Mouse (Mus musculus) thymus, postnatal 25 days (tissue): ENCODE measurements around the gene Zbtb46.
A peak's percentile ranks its signal among the peaks of the same experiment; 100 is the strongest.

Experiments used
- DNase-seq: peaks from one replicate; pipeline ENCODE4 v3.0.0; 2022

The Zbtb46 gene

DNA sequence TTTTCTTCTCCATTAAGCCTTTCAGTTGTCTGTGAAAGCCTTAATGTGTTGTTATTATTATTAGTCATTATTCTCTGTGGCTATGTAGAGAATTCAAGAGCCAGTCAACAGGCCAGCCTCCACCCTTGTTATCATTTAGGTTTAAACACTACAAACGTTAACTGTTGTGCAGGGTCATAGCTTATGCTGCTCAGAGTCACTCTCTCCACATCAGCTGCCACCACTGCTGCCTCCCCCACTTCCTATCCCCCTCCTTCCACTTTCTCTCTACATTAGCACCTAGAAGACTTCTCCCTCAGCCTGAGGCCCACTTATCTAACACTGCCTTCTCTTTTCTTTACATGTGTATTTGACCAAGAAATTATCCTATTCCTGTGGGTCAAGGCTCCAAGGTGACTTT is 57.7 kb downstream of the Zbtb46 start:
- DNase-seq, result no peak

DNA sequence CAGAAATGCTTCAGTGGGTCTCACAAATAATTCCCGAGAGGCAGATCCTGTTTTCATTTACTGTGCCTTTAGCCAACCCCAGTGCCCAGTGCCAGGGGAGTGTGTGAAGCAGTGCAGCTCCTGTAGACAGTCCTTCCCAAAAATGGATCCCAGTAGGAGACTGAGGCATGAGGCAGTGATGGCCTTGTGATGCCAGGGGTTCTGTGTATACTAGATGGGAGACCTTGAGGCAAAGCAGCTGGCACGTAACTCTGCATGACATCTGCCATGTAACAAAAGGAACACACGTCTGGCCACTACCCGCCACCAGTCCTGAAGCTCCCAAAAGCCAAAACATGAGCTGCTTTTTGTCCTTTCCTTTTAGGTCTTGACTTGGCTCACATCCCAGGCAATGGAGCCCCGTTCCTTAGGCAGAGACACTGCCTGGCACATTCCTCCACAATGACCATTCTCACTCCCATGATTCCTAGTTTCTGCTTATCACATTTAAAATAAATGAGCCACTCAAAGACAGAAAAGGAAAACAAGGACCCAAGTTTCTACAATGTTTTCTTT is 61.9 kb downstream of the Zbtb46 start:
- DNase-seq, result no peak

DNA sequence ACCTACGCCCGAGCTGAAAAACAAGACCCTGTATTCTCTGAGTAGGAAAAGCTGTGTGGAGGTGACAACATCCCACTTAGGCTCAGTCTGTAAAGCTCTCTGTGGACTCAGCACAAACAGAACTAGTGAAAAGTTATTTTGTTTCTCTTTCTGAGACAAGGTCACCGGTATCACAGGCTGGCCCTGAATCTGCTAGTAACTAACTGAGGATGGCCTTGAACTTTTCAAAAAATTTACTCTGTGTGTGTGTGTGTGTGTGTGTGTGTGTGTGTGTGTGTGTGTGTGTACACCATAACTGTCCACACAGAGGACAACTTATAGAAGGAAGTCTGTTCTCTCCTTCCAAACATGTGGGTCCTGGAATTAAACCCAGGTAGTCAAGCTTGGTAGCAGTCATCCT is 65.1 kb downstream of the Zbtb46 start:
- no peak for DNase-seq

DNA sequence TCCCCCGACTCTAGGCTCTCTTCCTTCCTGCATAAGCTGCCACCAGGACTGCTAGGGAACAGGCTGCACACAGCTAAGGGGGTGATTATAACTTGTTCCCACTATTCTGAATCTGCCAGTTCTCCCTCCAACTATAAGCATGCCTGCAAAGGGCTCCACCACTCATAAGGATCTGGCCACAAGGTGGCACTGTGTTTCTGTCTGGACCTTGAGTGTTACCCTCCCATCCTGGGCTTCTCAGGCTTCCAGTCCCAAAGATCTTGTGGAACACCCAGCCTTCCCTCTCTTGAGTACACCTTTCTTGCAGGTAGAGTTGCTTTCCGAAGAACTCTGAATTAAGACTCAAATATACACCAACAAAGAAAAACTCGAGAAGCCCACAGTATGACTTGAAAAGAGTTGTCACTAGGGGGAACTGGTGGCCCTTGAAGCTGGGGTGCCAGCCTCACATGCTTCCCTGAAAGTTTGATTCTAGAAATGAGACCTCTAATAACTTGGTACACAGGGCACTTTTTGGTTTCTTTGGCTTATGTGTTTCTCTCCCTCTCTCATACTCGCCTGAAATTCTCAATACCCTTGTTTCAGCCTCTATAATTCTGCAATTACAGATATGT is 66.5 kb downstream of the Zbtb46 start:
- DNase-seq, result peak; percentile 81

DNA sequence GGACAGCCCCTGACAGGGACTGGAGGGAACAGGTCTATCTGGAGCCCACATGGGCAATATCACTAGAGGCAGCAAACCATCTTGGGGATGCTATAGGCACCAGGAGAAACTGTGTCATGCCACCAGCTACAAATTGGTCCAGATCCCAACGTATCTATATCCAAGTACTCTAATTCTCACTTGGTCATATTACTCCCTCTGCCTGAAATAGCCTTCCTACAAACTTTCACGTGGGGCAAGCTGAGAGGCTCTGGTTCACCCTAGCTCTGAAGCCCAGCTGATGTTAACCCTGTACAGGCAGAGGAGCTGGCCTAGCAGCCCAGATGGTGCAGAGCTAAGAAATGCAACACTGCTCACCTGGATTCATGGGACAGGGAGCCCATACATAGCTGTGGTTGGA is 67.7 kb downstream of the Zbtb46 start:
- DNase-seq, result no peak

DNA sequence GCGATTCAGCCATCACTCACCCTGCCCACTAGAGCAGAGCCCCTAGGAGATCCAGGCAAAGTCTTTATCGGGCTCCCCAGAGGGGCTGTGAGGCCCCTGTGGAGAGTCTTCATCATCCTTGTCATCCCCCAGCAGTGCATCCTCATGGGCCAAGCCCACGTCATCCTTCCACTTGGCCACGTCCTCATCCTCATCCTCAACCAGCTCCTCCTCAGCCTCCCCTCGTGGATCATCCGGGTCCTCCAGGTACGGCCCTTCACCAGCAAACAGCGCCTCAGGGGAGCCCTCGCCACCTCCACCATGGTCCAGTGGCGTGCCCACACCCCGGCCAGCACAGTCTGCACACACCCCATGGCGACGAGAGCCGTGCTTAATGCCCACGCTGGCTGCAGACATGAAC is 68.2 kb downstream of the Zbtb46 start:
- DNase-seq, result no peak

DNA sequence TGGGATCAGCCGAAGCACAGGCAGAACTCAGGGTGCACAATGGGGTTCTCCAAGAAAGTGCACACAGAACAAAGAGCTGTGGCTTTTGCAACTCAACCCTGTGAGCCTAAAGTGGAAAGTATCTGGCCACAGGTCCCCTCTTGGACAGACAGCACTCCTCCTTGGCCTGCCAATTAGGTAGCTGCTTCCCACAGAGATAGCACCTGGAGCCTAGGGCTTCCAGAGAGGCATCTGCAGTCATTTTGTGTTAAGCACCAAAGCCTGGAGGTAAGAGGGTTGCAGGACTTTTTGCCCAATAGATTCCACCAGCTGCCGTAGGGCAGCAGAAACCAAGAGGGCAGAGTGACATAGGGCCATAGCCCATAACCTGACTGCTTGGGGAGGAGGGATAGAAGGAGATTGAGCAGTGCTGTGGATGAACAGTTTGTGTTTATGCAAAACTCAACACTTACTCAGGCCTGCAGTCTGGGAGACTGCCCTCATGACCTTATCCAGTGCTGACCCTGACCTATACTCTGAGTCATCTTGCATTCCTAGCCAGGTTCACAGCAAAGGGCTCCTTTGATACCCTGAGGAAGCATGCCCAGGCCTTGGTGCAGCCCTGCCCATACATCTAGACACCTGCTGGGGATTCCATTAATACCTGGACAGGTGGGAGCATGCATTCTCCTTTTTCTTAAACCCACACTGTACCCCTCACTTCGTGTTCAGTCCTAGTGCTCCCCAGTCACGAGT is 68.9 kb downstream of the Zbtb46 start:
- DNase-seq, result no peak

DNA sequence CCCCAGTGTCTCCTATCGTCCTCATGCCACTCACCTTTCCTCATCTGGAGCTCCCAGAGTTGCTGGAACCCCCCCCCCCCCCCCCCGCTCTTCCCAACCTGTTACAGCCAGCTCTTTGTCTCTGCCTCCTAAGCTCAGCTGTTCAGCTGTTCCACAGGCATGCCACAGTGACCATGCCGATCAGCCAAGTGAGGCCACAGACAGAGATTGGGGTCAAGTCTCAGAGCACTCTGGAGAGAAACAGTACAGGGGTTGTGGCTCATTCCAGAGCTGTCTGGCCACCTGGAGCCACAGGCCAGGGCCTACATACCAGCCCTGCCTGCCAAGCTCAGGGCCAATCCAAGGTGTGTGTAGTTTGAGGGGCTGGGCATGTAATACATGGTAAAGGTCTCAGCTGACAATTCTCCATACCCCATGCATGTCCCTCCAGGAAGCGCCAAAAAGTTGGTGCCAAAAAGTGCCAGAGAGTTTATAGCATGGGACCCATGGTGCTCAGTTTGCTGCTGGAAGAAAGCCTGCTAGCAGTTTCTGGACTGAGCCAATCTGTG is 72.5 kb downstream of the Zbtb46 start:
- no peak for DNase-seq

DNA sequence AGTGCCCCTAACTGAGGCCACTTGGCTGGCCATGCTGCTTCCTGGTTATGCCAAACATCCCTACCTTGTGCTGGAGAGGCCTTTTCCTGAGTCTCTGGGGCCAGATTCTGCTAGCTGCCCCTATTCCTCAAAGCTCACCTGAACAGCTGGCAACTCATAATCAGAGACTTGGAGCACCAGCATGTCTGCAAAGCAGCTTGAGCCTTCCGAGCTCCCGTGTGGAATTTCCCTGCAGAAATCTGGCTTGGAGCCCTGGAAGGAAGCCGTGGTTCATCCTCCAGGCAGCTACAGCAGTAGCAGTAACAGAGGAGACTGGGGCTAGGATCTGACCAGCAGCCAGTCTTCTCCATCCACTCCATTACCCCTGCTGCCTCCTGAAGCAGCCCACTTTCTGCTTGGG is 73.3 kb downstream of the Zbtb46 start:
- no peak for DNase-seq

DNA sequence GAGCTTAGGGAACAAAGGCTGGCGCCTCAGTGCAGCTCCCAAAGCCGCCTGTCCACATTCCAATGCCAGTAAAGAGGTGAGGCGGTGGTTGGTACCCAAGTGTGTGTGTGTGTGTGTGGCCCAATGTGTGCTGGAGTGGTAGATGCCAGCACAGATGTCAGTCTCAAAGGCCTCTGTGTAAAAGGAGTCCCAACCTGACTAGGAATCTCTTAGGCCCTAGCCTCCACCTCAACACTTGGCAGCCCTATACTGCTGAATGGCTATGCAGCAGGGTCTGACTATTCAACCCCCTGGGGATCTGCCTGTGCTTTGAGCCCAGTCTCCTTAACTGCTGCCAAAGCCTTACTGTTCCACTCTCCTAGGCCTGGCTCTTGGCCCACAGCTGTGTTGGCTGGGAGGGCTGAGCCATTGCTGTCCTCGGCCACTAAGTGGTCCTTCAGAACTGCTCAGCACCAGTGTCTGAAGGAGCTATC is 74.3 kb downstream of the Zbtb46 start:
- no peak for DNase-seq

DNA sequence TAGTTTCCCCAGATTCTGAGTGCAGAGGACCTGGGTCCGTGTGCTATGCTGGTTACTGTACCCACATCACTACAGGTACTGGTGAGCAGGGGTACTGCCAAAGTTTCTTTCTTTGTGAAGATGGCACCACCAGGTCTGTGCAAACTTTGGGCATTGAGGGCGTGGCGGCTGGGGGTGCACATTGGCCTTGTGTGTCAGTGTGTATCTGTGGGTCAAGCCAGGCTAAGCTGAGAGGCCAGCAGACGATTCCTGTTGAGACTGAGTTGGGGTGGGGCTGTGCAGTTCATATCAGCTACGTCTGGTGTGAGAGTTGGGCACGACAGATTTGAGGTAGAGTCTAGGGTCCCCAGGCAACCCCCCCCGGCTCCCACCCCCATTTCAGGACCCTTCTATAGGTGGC is 74.8 kb downstream of the Zbtb46 start:
- DNase-seq, result no peak

DNA sequence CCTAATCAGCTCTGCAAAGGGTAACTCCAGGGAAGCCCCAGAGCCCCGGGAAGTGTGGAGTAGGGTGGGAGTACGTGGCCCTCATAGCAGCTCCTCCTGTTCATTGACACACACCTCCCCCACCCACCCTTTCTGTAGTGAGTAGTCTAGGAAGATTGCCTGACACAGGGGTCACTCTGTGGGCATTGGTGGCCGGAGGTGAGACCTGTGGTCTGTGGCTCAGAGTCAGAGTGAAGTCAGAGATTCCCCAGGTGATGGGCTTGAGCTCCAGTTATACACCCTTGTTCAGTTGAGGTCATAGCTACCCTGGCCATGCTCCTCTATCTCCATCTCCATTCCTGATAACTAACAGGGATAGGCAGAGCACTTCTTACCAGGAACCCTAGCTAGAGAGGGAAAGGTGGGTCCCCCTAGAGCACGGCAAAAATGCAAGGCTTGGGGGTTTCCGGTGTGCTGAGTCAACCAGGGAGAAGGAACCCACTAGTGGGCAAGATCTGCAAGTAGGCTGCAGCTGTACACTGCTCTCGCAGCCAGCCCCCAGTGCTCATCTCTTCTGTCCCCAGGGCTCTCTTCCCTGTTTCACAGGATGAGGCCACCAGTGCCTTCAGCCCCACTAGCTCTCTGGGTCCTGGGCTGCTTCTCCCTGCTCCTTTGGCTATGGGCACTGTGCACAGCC is 77.5 kb downstream of the Zbtb46 start:
- no peak for DNase-seq

DNA sequence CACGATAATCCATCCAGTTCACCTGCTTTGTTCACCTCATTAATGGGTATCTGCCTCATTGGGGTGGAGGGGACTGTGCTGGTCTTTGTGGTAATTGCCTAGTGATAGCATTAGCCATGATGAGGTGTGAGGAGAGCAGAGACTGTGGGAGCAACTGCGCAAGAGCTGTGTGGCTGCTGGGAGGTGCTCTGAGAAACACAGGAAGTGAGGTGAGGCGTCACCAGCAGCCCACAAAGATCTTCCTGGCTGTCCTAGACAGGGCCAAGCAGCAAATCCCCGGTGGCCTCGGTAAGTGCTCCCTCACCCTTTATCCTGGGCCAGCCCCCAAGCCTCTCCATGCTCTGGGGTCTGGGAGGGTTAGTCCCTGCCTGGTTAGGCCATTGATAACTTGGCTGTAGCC is 78.1 kb downstream of the Zbtb46 start:
- DNase-seq, result peak; percentile 53

DNA sequence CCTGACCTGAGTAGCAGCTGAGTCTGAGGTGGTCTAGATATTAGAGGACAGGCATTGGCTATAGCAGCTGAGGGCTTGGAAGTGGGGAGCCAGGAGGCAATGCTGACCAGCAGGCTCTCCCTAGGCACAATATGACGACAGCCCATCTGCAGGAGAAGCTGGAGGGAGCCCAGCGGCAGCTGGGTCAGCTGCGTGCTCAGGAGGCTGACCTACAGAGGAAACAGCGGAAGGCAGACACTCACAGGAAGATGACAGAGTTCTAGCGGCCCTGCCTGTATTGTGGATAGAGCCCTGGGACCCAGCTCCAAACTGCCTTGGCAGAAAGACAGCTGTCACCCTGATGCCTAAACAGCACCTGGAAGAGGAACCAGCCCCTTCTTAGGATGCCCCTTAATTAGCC is 79.0 kb downstream of the Zbtb46 start:
- DNase-seq, result no peak

DNA sequence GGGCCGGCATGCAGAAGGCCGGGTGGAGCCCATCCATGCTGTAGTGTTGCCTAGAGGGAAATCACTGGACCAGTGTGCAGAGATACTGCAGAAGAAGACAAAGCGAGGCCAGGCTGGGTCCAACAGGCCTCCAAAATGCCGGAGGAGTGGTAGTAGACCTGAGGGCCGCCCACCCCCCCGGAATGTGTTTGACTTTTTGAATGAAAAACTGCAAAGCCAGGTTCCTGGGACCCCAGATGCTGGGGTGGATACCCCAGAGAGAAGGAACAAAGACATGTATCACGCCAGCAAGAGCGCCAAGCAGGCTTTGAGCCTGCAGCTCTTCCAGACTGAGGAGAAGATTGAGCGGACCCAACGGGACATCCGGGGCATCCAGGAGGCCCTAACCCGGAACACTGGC is 79.4 kb downstream of the Zbtb46 start, which contains the start of gene Lime1:
Gene Lime1, plus strand, starts transcription at position 301 of the 400 bp plus-strand sequence.
- no peak for DNase-seq

DNA sequence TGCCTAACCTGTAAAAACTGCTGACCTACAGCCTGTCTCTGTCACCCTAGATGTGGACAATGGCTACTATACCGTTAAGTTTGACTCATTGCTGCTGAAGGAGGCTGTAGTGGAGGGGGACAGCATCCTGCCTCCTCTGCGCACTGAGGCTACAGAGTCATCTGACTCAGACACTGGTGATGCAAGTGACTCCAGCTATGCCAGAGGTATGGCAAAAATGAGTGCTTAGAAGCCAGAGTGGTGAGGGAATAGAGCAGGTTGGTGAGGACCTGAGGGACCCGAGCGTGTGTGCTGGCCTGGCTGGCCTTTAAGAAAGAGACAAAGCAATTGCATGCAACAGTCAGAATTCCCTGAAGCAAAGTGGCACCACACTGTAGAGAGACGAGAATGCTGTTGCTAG is 80.5 kb downstream of the Zbtb46 start:
- no peak for DNase-seq

DNA sequence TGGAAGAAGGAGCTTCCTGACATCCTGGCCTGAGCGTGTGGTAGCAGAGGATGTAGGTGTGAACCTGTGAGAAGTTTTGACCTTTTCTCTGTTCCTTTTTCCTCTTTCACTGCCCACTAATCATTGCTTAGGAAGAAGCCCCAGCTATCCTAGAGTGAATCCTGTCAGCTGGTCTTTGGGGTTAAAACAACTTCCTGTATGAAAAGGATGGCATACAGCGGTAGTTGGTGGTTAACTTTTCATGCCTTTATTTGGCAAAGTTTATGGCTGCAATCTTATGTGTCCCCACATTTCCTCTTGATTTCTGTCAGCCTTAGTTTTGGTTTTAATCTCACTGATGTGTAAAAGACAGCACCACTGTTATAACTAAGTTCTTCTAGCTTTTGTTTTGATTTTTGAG is 82.0 kb downstream of the Zbtb46 start:
- no peak for DNase-seq

DNA sequence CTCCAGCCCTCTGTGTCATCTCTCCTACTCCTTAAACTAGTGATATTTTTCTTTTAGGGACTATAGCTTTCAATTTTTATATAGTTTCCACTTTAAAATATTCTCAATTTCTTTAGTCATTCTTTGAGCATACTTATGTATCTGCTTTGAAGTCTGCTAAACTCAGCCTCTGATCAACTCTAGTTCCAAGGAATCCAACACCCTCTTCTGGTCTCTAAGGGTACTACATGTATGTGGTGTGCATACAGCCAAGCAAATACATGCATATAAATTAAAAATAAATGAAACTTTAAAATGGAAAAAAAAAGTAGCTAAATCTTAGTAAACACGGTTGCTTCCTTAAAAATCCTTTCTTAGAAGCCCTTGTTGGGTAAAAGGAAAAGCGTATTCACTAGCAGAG is 83.4 kb downstream of the Zbtb46 start:
- DNase-seq, result no peak

DNA sequence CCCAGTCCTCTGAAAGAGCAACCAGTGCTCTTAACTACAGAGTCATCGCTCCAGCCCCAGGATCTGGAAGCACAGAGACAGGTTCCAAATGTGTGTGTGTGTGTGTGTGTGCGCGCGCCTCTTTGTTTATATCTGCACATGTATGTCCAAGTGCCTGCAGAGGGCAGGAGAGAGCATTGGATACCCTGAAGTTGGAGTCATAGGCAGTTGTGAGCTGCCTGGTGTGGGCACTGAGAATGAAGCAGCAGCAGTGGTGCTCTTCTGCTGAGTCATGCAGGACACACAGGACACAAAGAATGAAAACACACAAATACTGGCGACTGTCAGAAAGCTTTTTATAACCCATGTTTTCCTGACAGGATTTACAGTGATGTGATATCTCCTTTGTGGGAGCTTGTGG is 89.2 kb downstream of the Zbtb46 start:
- no peak for DNase-seq

DNA sequence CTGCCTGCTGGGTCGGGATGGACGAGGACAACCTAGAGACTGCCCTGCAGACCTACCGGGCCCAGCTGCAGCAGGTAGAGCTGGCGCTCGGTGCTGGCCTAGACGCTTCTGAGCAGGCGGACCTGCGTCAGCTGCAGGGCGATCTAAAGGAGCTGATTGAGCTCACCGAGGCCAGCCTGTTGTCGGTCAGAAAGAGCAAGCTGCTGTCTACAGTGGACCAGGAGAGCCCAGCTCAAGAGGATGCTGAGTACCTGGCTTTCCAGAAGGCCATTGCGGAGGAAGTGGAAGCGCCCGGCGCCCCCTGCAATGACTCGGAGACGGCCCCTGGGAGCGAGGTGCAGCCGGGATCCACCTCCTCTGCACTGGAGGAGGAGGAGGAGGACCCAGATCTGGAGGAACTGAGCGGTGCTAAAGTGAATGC is 93.6 kb downstream of the Zbtb46 start:
- DNase-seq, result peak; percentile 47

DNA sequence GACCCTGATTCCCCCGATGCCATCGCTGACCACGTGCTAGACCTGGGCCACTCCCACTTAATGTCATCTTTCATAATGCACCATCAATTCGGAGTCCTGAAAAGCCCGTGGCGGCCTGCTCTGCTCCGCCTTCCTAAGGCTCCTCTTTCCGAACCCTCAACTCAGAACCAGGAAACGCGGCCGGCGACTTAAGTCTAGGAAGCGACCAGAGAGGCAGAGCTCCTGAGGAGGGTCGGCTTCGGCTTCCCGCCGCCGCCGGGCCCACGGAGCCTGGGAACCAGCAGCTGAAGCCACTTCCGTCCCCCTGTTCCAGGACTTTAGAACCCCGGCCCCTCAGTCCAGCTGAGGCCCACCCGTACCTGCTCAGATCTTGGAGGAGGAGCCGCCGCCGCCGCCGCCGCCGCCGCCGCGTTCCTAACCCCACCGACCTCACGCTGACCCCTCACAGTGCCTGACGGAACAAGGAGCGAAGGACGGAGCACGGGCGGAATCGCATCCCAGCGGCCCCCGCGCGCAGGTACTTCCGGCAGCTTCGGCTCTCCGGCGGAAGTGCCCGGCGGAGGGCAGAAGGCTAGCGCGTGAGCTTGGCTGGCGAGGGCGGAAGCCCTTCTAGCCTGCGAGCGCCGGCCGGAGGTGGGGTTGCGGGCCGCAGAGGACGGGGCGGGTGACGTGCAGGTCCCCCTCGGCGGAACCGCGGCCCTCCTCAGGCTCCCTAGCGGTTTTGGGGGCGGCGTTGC is 94.2 kb downstream of the Zbtb46 start, which contains the start of the genes Zgpat and Arfrp1:
Gene Zgpat, plus strand, starts transcription at position 69 of the 737 bp plus-strand sequence.
Gene Arfrp1, minus strand, starts transcription at position 545 of the 737 bp plus-strand sequence.
- peak; percentile 84 for DNase-seq

DNA sequence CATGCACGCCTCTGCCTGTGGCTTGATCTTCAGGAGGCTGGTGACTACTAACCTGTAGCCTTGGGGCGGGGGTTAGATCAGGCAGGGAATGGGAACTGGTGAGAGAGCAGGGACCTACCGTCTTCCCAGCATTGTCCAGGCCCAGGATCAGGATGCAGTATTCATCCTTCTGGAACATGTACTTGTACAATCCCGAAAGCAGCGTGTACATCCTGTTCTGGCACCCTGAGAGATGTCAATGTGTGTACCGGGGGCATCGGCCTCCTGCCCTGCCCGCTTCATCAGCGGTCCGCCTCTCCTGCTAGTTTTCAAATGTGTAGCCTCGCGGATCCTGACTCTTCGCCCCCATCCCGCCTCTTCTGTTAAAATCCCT is 94.8 kb downstream of the Zbtb46 start:
- DNase-seq, result no peak

DNA sequence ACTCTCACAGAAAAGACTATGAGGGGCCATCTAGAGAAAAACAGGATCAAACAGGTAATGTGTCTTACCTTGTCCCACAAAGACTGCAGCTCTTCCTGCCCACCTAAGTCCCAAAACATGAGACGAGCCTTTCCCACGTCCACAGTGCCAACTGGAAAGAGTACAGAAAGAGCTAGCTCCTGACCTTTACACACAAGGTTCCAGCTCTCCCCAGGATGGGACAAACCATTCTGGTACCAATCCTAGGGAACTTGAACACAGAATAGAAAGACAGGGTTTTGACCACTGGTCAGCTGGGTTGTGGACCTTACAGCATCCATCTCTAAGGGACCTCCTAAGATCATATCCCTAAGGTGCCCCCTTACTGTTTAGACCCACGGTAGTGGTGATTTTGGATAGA is 95.3 kb downstream of the Zbtb46 start:
- no peak for DNase-seq
